Mouse (Mus musculus): ENCODE data around the gene Igfbpl1. TPM values are rescaled to one million over a fixed set of nuclear protein-coding genes. Genes with fewer than 3 reads are reported as not detected.

Gene Igfbpl1
- polyA plus RNA-seq, 1 experiment from 2014 or later, result 36.3 TPM

- ATAC-seq (ENCODE audit: low FRiP score, low read depth), result no peak
- Histone ChIP-seq H3K9me3 (no peaks in the 10 kb centered on the region), H3K4me3 (no peak overlapping the region), H3K4me2 (no peak overlapping the region), H3K9ac (no peak overlapping the region), H3K27me3 (no peaks in the 10 kb centered on the region), H3K4me1 (replicated peaks) (peaks cover 78% of the 10 kb centered on the region), H3K36me3 (no peaks in the 10 kb centered on the region), H3K27ac (replicated peaks) (no peak overlapping the region)
- WGBS, result 79% methylated on average over 7 of the region's 7 CpGs
These were observed 59.9 kb downstream of the Igfbpl1 start for GRCm38 (mm10) chr4:45766774-45767173.

DNA sequence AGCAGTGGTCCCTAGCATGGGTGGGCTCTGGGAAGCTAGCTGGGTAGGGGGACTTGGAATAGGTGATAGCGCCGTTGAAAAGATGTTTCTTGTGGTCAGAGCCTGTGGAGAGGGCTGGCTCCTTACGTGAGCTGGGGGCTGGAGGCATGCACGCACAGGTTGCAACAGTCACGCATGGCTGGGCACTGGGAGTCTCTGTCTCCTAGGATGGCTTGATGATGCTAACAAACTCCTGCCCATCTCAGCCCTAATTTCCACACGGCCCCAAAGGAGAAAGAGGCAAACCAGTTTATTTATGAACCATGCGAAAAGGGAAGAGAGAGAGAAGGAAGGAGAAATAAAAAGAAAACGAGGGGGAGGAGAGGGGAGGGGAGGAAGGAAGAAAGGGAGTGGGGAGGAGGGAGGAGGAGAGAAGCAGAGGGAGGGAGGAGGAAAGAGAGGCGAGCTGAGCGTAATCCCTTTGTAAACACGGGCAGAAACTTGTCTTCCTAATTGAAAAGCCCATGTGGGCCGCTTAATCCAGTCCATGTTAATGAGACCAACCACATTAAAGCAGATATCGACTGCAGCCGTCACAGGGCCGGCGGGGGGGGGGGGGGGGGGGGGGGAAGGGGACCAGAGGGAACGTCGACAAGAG lies 61.0 kb downstream of the Igfbpl1 start:
- Histone ChIP-seq H3K27ac (replicated peaks) (peak overlapping the region; percentile 47), H3K27me3 (no peaks in the 10 kb centered on the region), H3K4me1 (replicated peaks) (peaks cover 67% of the 10 kb centered on the region), H3K36me3 (no peaks in the 10 kb centered on the region), H3K4me2 (peak overlapping the region; percentile 45), H3K4me3 (0 out of 2 replicates have a peak overlapping the region, but pooled peaks have one; percentile 3), H3K9ac (peak overlapping the region; percentile 28; the same call in 1 of the 2 replicates), H3K9me3 (no peaks in the 10 kb centered on the region)
- ATAC-seq (ENCODE audit: low FRiP score, low read depth), result 0 out of 2 replicates have a peak, but pooled peaks have one; percentile 17
- 2% methylated on average over 13 of the region's 18 CpGs for WGBS

DNA sequence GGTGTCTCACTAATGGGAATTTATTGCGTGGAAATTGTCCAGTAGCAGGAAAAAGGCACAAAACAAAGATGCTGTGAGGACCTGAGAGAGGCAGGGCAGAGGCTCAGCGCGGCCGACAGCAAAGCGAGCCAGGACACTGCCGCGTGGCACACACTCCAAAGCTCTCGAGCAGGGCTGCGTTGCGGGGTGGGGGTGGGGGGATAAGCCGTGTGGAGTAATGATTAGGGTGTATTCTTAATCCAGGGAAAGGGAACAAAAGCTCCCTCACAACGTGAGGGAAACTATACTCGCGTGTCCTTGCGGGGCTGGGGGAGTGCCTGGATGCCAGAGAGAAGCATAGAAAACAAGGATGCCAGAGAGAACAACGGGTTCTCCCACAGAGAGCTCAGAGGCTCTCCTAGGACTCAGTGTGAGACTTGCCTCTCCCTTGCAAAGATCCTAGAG lies 61.6 kb downstream of the Igfbpl1 start:
- WGBS, result 1% methylated on average over 16 of the region's 16 CpGs
- peaks cover 62% of the 10 kb centered on the region for H3K4me1 ChIP-seq (replicated peaks)

DNA sequence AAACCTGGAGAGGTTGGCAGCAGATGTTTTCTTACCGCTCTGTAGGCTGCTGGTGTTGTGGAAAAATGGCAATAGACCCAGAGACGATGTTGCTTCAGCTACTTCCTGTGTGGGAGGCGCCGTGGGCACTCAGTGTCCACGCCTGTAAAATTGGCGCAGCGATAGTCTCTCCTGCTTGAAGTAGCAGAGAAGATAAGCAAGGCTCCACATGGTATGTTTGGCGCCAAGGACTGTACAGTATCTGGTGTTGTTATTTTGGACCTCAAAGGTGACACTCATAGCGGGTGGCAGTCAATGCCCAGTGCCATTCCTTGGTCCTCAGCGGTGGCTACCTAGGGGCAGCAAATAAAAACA lies 62.6 kb downstream of the Igfbpl1 start:
- no peaks in the 10 kb centered on the region for H3K27me3 ChIP-seq
- peak overlapping the region; percentile 47 for H3K27ac ChIP-seq (replicated peaks)
- H3K9me3 ChIP-seq, result no peaks in the 10 kb centered on the region
- H3K4me2 ChIP-seq, result peak overlapping the region; percentile 28
- no peak overlapping the region for H3K9ac ChIP-seq
- no peak overlapping the region for H3K4me3 ChIP-seq
- 0 out of 2 replicates have a peak, but pooled peaks have one; percentile 16 for ATAC-seq (ENCODE audit: low FRiP score, low read depth)
- H3K36me3 ChIP-seq, result no peaks in the 10 kb centered on the region
- peaks cover 60% of the 10 kb centered on the region for H3K4me1 ChIP-seq (replicated peaks)
- 10% methylated on average over 10 of the region's 10 CpGs for WGBS

More for the DNA sequence above, 61.6 kb downstream of the Igfbpl1 start:
- Histone ChIP-seq H3K9me3 (no peaks in the 10 kb centered on the region), H3K4me3 (0 out of 2 replicates have a peak overlapping the region, but pooled peaks have one; percentile 3), H3K9ac (peak overlapping the region; percentile 28; the same call in 1 of the 2 replicates), H3K27me3 (no peaks in the 10 kb centered on the region), H3K27ac (replicated peaks) (peak overlapping the region; percentile 47), H3K36me3 (no peaks in the 10 kb centered on the region), H3K4me2 (peak overlapping the region; percentile 45)
- no peak; the same call in 1 of the 2 replicates for ATAC-seq (ENCODE audit: low FRiP score, low read depth)

- H3K27me3 ChIP-seq, result no peaks in the 10 kb centered on the region
- no peak overlapping the region for H3K4me3 ChIP-seq
- WGBS, result 6% methylated on average over 18 of the region's 18 CpGs
- no peaks in the 10 kb centered on the region for H3K9me3 ChIP-seq
- peak overlapping the region; percentile 28 for H3K4me2 ChIP-seq
- peaks cover 54% of the 10 kb centered on the region for H3K4me1 ChIP-seq (replicated peaks)
- ATAC-seq (ENCODE audit: low FRiP score, low read depth), result peak; percentile 46; the same call in 1 of the 2 replicates
- no peaks in the 10 kb centered on the region for H3K36me3 ChIP-seq
- peak overlapping the region; percentile 47 for H3K27ac ChIP-seq (replicated peaks)
- no peak overlapping the region for H3K9ac ChIP-seq
These were observed 63.2 kb downstream of the Igfbpl1 start for GRCm38 (mm10) chr4:45763288-45764140.

DNA sequence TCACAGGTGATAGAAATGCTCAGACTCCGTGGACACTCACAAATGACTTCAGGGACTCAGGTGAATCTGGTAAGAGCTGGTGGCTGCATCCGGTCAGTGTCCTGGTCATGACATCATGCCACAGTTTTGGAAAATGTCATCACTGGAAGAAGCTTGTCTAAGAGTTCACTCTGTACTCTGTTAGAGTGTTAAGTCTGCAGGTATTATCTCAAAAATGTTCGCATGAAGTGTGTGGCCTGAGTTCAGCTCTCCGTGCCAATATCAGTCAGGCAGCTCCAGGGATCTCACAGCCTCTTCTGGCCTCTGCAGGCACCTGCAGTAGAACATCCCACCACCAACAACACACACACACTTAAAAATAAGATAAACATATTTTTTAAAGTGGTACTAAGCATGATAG lies 64.1 kb downstream of the Igfbpl1 start:
- Histone ChIP-seq H3K4me1 (replicated peaks) (peaks cover 49% of the 10 kb centered on the region), H3K4me3 (no peak overlapping the region), H3K27ac (replicated peaks) (peak overlapping the region; percentile 47; the same call in 1 of the 2 replicates), H3K9ac (no peak overlapping the region), H3K36me3 (no peaks in the 10 kb centered on the region), H3K27me3 (no peaks in the 10 kb centered on the region), H3K9me3 (no peaks in the 10 kb centered on the region), H3K4me2 (no peak overlapping the region)
- ATAC-seq (ENCODE audit: low FRiP score, low read depth), result no peak
- WGBS, result 79% methylated on average over 4 of the region's 4 CpGs

Other genes with a start within 250 kb of the Igfbpl1 start
- gene Aldh1b1, start 27.9 kb downstream of the Igfbpl1 start, polyA plus RNA-seq (2015; fragmentation: Nextera tagmentation; extraction: Ambion mirVana), result 17.9 and 19.9 TPM in 2 replicates
- gene Stra6l, start 21.7 kb upstream of the Igfbpl1 start, polyA plus RNA-seq (2015; fragmentation: Nextera tagmentation; extraction: Ambion mirVana), result 0.35 and 0.42 TPM in 2 replicates
- 0.34 and 0.49 TPM in 2 replicates for gene Ccdc180, start 63.4 kb upstream of the Igfbpl1 start, polyA plus RNA-seq (2015; fragmentation: Nextera tagmentation; extraction: Ambion mirVana)
- 28.6 and 30.0 TPM in 2 replicates for gene Tdrd7, start 138.4 kb upstream of the Igfbpl1 start, polyA plus RNA-seq (2015; fragmentation: Nextera tagmentation; extraction: Ambion mirVana)
- gene Tmod1, start 212.0 kb upstream of the Igfbpl1 start, polyA plus RNA-seq (2015; fragmentation: Nextera tagmentation; extraction: Ambion mirVana), result 1.6 and 1.9 TPM in 2 replicates